Mouse (Mus musculus) MEL (cell line): ENCODE results near the gene Themis2. TPM values are rescaled to one million over a fixed set of nuclear protein-coding genes. Genes with fewer than 3 reads are reported as not detected.
A peak's percentile ranks its signal among the peaks of the same experiment; 100 is the strongest.

Experiments used
- DNase-seq: peaks from one replicate; pipeline ENCODE4 v3.0.0; 2011; ENCODE audit warnings: low read depth, low spot score
- H3K27ac ChIP-seq: 2 replicates; pipeline ENCODE4 v1.5.1; 2012; ENCODE audit warnings: low read depth, mild to moderate bottlenecking, control low read depth, low read length, moderate library complexity; ENCODE audit not compliant: control insufficient read depth
- H3K27me3 ChIP-seq, 2 experiments: fragments of 150-350 bp in 1 of 2; sonication (generic) in 1 of 2; 2 replicates each; pipeline ENCODE4 v1.6.1; 2012; ENCODE audit warnings: low read length in 2 of 2, mild to moderate bottlenecking in 2 of 2, improper control_type of control experiment in 1 of 2, moderate library complexity in 1 of 2; ENCODE audit not compliant: insufficient read depth in 2 of 2, control insufficient read depth in 1 of 2
- H3K36me3 ChIP-seq, 2 experiments: 2 replicates each; pipeline ENCODE4 v1.6.1; 2012 to 2014; ENCODE audit warnings: low read length in 2 of 2, improper control_type of control experiment in 1 of 2, inconsistent platforms in 1 of 2, mild to moderate bottlenecking in 1 of 2; ENCODE audit not compliant: insufficient read depth in 2 of 2, control insufficient read depth in 1 of 2
- H3K4me1 ChIP-seq, 2 experiments: fragments of 150-350 bp in 1 of 2; sonication (generic) in 1 of 2; 2 replicates each; pipeline ENCODE4 v1.6.1; 2012; ENCODE audit warnings: low read length in 2 of 2, improper control_type of control experiment in 1 of 2, mild to moderate bottlenecking in 1 of 2; ENCODE audit not compliant: insufficient read depth in 2 of 2, control insufficient read depth in 1 of 2
- H3K4me3 ChIP-seq, 2 experiments: fragments of 150-350 bp in 1 of 2; sonication (generic) in 1 of 2; 2 replicates each; pipeline ENCODE4 v1.5.1; 2012; ENCODE audit warnings: low read depth in 2 of 2, low read length in 2 of 2, mild to moderate bottlenecking in 2 of 2, moderate library complexity in 2 of 2, control low read depth in 1 of 2, improper control_type of control experiment in 1 of 2; ENCODE audit not compliant: control insufficient read depth in 1 of 2, insufficient read depth in 1 of 2
- H3K79me2 ChIP-seq: 2 replicates; pipeline ENCODE4 v1.6.1; 2012; ENCODE audit warnings: mild to moderate bottlenecking, low read length, moderate library complexity; ENCODE audit not compliant: control insufficient read depth, poor library complexity, insufficient read depth
- H3K9ac ChIP-seq: 2 replicates; pipeline ENCODE4 v1.6.1; 2012; ENCODE audit warnings: low read depth, mild to moderate bottlenecking, control low read depth, low read length, moderate library complexity; ENCODE audit not compliant: control insufficient read depth, poor library complexity, severe bottlenecking
- H3K9me3 ChIP-seq: fragments of 150-350 bp; sonication (generic); replicated peaks from 2 replicates; pipeline ENCODE4 v1.6.1; 2012; ENCODE audit warnings: mild to moderate bottlenecking, low read length, improper control_type of control experiment, moderate library complexity; ENCODE audit not compliant: insufficient read depth
- BHLHE40 ChIP-seq: IDR thresholded peaks from 2 replicates; pipeline ENCODE4 v1.6.1; 2012; ENCODE audit warnings: low read depth, mild to moderate bottlenecking, inconsistent platforms, low read length, improper control_type of control experiment, borderline replicate concordance
- CHD1 ChIP-seq: IDR thresholded peaks from 2 replicates; pipeline ENCODE4 v1.6.1; 2012; ENCODE audit warnings: low read depth, mild to moderate bottlenecking, inconsistent platforms, low read length, improper control_type of control experiment
- CHD2 ChIP-seq: IDR thresholded peaks from 2 replicates; pipeline ENCODE4 v1.6.1; 2011; ENCODE audit warnings: low read length, improper control_type of control experiment
- CTCF ChIP-seq, 3 experiments: IDR thresholded peaks in 2 of 3; conservative IDR thresholded peaks in 1 of 3; 2 replicates each; pipeline ENCODE4 v1.5.1; 2011 to 2012; ENCODE audit warnings: low read length in 3 of 3, low read depth in 2 of 3, mild to moderate bottlenecking in 2 of 3, improper control_type of control experiment in 1 of 3, inconsistent platforms in 1 of 3, mixed read lengths in 1 of 3, moderate library complexity in 1 of 3; ENCODE audit not compliant: control insufficient read depth in 1 of 3, insufficient read depth in 1 of 3, poor library complexity in 1 of 3, severe bottlenecking in 1 of 3
- E2F4 ChIP-seq: IDR thresholded peaks from 2 replicates; pipeline ENCODE4 v1.6.1; 2011; ENCODE audit warnings: low read depth, low read length, improper control_type of control experiment, borderline replicate concordance
- ELF1 ChIP-seq: IDR thresholded peaks from 2 replicates; pipeline ENCODE4 v1.6.1; 2014; ENCODE audit warnings: low read depth, mild to moderate bottlenecking, inconsistent platforms, low read length, improper control_type of control experiment, moderate library complexity
- EP300 ChIP-seq, 2 experiments: IDR thresholded peaks; 2 replicates each; pipeline ENCODE4 v1.6.1; 2011; ENCODE audit warnings: improper control_type of control experiment in 2 of 2, low read length in 2 of 2, low read depth in 1 of 2, mild to moderate bottlenecking in 1 of 2
- ETS1 ChIP-seq: IDR thresholded peaks from 2 replicates; pipeline ENCODE4 v1.6.1; 2012; ENCODE audit warnings: low read depth, mild to moderate bottlenecking, inconsistent platforms, low read length, improper control_type of control experiment, moderate library complexity
- GABPA ChIP-seq: IDR thresholded peaks from 2 replicates; pipeline ENCODE4 v1.6.1; 2012; ENCODE audit warnings: low read depth, mild to moderate bottlenecking, inconsistent platforms, low read length, improper control_type of control experiment, moderate library complexity
- GATA1 ChIP-seq: IDR thresholded peaks from 2 replicates; pipeline ENCODE4 v1.6.1; 2011; ENCODE audit warnings: low read depth, low read length, improper control_type of control experiment
- HCFC1 ChIP-seq: IDR thresholded peaks from 2 replicates; pipeline ENCODE4 v1.6.1; 2012; ENCODE audit warnings: low read depth, mild to moderate bottlenecking, inconsistent platforms, low read length, improper control_type of control experiment, moderate library complexity
- KAT2A ChIP-seq: conservative IDR thresholded peaks from 2 replicates; pipeline ENCODE4 v1.6.1; 2012; ENCODE audit warnings: low read depth, low read length, improper control_type of control experiment, inconsistent platforms
- MAFK ChIP-seq: IDR thresholded peaks from 2 replicates; pipeline ENCODE4 v1.6.1; 2011; ENCODE audit warnings: low read depth, mild to moderate bottlenecking, low read length, improper control_type of control experiment, borderline replicate concordance
- MAX ChIP-seq: IDR thresholded peaks from 2 replicates; pipeline ENCODE4 v1.6.1; 2011; ENCODE audit warnings: low read length, improper control_type of control experiment
- MAZ ChIP-seq: IDR thresholded peaks from 2 replicates; pipeline ENCODE4 v1.6.1; 2012; ENCODE audit warnings: low read depth, mild to moderate bottlenecking, inconsistent platforms, low read length, improper control_type of control experiment
- MXI1 ChIP-seq: IDR thresholded peaks from 2 replicates; pipeline ENCODE4 v1.6.1; 2011; ENCODE audit warnings: mild to moderate bottlenecking, low read depth, low read length, improper control_type of control experiment
- MYB ChIP-seq: IDR thresholded peaks from 2 replicates; pipeline ENCODE4 v1.6.1; 2011; ENCODE audit warnings: mild to moderate bottlenecking, low read depth, low read length, improper control_type of control experiment
- MYC ChIP-seq: IDR thresholded peaks from 2 replicates; pipeline ENCODE4 v1.6.1; 2011; ENCODE audit warnings: low read depth, mild to moderate bottlenecking, low read length, improper control_type of control experiment, moderate library complexity
- NELFE ChIP-seq: IDR thresholded peaks from 2 replicates; pipeline ENCODE4 v1.6.1; 2011; ENCODE audit warnings: low read depth, low read length, improper control_type of control experiment
- NRF1 ChIP-seq: IDR thresholded peaks from 2 replicates; pipeline ENCODE4 v1.6.1; 2014; ENCODE audit warnings: low read depth, mild to moderate bottlenecking, inconsistent platforms, low read length, improper control_type of control experiment, moderate library complexity; ENCODE audit not compliant: poor library complexity, insufficient read depth, severe bottlenecking
- POLR2A ChIP-seq, 2 experiments: IDR thresholded peaks; 2 replicates each; pipeline ENCODE4 v1.6.1; 2011 to 2012; ENCODE audit warnings: low read length in 2 of 2, mild to moderate bottlenecking in 2 of 2, control low read depth in 1 of 2, improper control_type of control experiment in 1 of 2, low read depth in 1 of 2, moderate library complexity in 1 of 2; ENCODE audit not compliant: control insufficient read depth in 1 of 2, insufficient read depth in 1 of 2, poor library complexity in 1 of 2
- POLR2AphosphoS2 ChIP-seq: IDR thresholded peaks from 2 replicates; pipeline ENCODE4 v1.6.1; 2011; ENCODE audit warnings: low read length, improper control_type of control experiment
- POLR2AphosphoS5 ChIP-seq: IDR thresholded peaks from 2 replicates; pipeline ENCODE4 v1.6.1; 2012; ENCODE audit warnings: low read depth, borderline replicate concordance, mild to moderate bottlenecking, inconsistent platforms, low read length, moderate library complexity, mixed read lengths
- RAD21 ChIP-seq: IDR thresholded peaks from 2 replicates; pipeline ENCODE4 v1.6.1; 2011; ENCODE audit warnings: mild to moderate bottlenecking, low read depth, low read length, improper control_type of control experiment
- RCOR1 ChIP-seq: IDR thresholded peaks from 2 replicates; pipeline ENCODE4 v1.6.1; 2012; ENCODE audit warnings: low read depth, mild to moderate bottlenecking, inconsistent platforms, low read length, improper control_type of control experiment
- SIN3A ChIP-seq: IDR thresholded peaks from 2 replicates; pipeline ENCODE4 v1.6.1; 2012; ENCODE audit warnings: low read length, improper control_type of control experiment, inconsistent platforms
- SMC3 ChIP-seq: IDR thresholded peaks from 2 replicates; pipeline ENCODE4 v1.6.1; 2011; ENCODE audit warnings: low read depth, low read length, improper control_type of control experiment
- TAL1 ChIP-seq: IDR thresholded peaks from 2 replicates; pipeline ENCODE4 v1.6.1; 2012; ENCODE audit warnings: mild to moderate bottlenecking, inconsistent platforms, low read length, moderate library complexity, mixed read lengths
- TCF12 ChIP-seq: IDR thresholded peaks from 2 replicates; pipeline ENCODE4 v1.6.1; 2014; ENCODE audit warnings: low read depth, mild to moderate bottlenecking, inconsistent platforms, low read length, improper control_type of control experiment, moderate library complexity
- UBTF ChIP-seq: IDR thresholded peaks from 2 replicates; pipeline ENCODE4 v1.6.1; 2012; ENCODE audit warnings: low read depth, mild to moderate bottlenecking, inconsistent platforms, low read length, improper control_type of control experiment, moderate library complexity, borderline replicate concordance; ENCODE audit not compliant: insufficient read depth
- USF1 ChIP-seq: IDR thresholded peaks from 2 replicates; pipeline ENCODE4 v1.6.1; 2014; ENCODE audit warnings: low read depth, mild to moderate bottlenecking, inconsistent platforms, low read length, improper control_type of control experiment, moderate library complexity
- USF2 ChIP-seq, 2 experiments: IDR thresholded peaks; 2 replicates each; pipeline ENCODE4 v1.6.1; 2011 to 2012; ENCODE audit warnings: improper control_type of control experiment in 2 of 2, low read length in 2 of 2, borderline replicate concordance in 1 of 2, inconsistent platforms in 1 of 2, low read depth in 1 of 2, mild to moderate bottlenecking in 1 of 2; ENCODE audit not compliant: insufficient read depth in 1 of 2
- ZC3H11A ChIP-seq: IDR thresholded peaks from 2 replicates; pipeline ENCODE4 v1.6.1; 2012; ENCODE audit warnings: low read depth, mild to moderate bottlenecking, inconsistent platforms, low read length, improper control_type of control experiment
- ZKSCAN1 ChIP-seq: IDR thresholded peaks from 2 replicates; pipeline ENCODE4 v1.6.1; 2012; ENCODE audit warnings: low read depth, mild to moderate bottlenecking, inconsistent platforms, low read length, improper control_type of control experiment, moderate library complexity
- ZMIZ1 ChIP-seq: IDR thresholded peaks from 2 replicates; pipeline ENCODE4 v1.6.1; 2012; ENCODE audit warnings: low read depth, mild to moderate bottlenecking, inconsistent platforms, low read length, improper control_type of control experiment, moderate library complexity
- ZNF384 ChIP-seq: IDR thresholded peaks from 2 replicates; pipeline ENCODE4 v1.6.1; 2012; ENCODE audit warnings: low read depth, mild to moderate bottlenecking, inconsistent platforms, low read length, improper control_type of control experiment
- polyA plus RNA-seq, 2 experiments: library from polyadenylated mRNA; stranded (reverse) in 1 of 2; unstranded in 1 of 2; fragments of >175 nt in 1 of 2; fragments of >200 nt in 1 of 2; gene quantifications; 2 replicates each; pipeline versions ENCODE4 v1.2.1 to v1.2.4; 2012; ENCODE audit warnings: low replicate concordance in 2 of 2, low read depth in 1 of 2; ENCODE audit not compliant: insufficient read length in 2 of 2, insufficient read depth in 1 of 2, missing spikeins in 1 of 2
- total RNA-seq: library from RNA; depleted of rRNA; stranded (reverse); fragments of 300-350 nt; gene quantifications from 2 replicates; pipeline ENCODE4 v1.2.3, GENCODE M21; 2012

Gene Themis2
- total and polyA plus RNA-seq, 3 experiments, result 1.0 to 2.6 TPM; not detected in 1

DNA sequence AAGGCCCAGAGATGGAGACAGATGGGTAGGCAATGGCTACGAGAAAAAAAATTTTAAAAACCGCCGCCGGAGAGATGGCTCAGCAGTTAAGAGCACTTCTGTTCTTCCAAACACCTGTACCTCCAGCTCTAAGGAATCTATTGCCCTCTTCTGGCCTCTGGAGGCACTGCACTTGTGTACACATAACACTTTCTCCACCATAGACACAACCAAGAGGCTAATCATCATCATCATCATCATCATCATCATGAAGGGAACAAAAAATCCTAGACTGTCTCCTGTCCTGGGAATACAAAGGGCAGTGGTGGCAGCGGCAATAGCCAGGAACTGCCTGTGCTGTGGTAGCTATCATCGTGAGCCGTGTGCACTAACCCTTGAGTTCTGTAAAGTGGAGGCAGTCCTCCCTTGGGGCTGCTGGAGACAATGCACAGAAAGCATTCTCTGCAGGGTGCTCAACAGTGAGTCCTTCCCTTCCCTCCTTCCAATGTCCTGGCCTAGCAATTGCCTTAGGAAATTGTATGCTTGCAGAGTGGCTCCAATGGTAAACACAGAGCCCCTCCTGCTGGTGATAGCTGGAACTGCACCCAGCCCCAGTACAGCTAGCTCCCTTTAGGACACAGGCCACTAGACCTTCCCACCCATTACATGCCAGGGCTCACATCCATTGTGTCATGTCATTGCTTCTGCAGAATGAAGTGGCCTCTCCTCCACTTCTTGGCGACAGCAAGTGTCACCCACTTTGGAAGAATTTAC lies 27.6 kb upstream of the Themis2 start:
- DNase-seq, result peak; percentile 86
- H3K27ac ChIP-seq, result no peak overlapping the region
- H3K27me3 ChIP-seq, result no peaks in the 10 kb centered on the region
- H3K4me1 ChIP-seq, result no peaks in the 10 kb centered on the region
- H3K79me2 ChIP-seq, result no peaks in the 10 kb centered on the region
- H3K9ac ChIP-seq, result no peak overlapping the region
- H3K9me3 ChIP-seq, result no peaks in the 10 kb centered on the region
- H3K4me3 ChIP-seq, result no peak overlapping the region
- no peaks in the 10 kb centered on the region; a peak in 2 of 4 replicates for H3K36me3 ChIP-seq
- no peak for TF ChIP-seq POLR2AphosphoS2
- no peak for TF ChIP-seq TAL1
- no peak for TF ChIP-seq NELFE
- peak; percentile 96 for TF ChIP-seq RAD21
- 0 out of 2 replicates have a peak, but pooled peaks have one; percentile 7 for TF ChIP-seq GATA1
- TF ChIP-seq MYB, result no peak
- TF ChIP-seq EP300 (IDR thresholded peaks at IDR 0.05; ENCODE audit: low read depth in 1 of 2, low read length in 2 of 2), result 0 out of 4 replicates have a peak, but pooled peaks of 1 of the 2 experiments have one; percentile 13
- TF ChIP-seq MXI1, result no peak
- TF ChIP-seq CTCF (IDR thresholded peaks at IDR 0.05 in 2 of 3, conservative IDR thresholded peaks at IDR 0.05 in 1 of 3; ENCODE audit: control insufficient read depth in 1 of 3, insufficient read depth in 1 of 3, low read depth in 2 of 3, low read length in 3 of 3, poor library complexity in 1 of 3, severe bottlenecking in 1 of 3), result peak; percentile 94 to 99 (median 95)
- TF ChIP-seq MAZ, result no peak
- peak; percentile 26; the same call in 1 of the 2 replicates for TF ChIP-seq RCOR1
- TF ChIP-seq MAX, result no peak
- TF ChIP-seq ZKSCAN1, result no peak
- TF ChIP-seq POLR2A (IDR thresholded peaks at IDR 0.05; ENCODE audit: control insufficient read depth in 1 of 2, insufficient read depth in 1 of 2, low read depth in 1 of 2, low read length in 2 of 2, poor library complexity in 1 of 2), result no peak
- peak; percentile 66; the same call in 1 of the 2 replicates for TF ChIP-seq MYC
- no peak for TF ChIP-seq CHD1
- TF ChIP-seq KAT2A, result no peak
- TF ChIP-seq TCF12, result peak; percentile 25; the same call in 1 of the 2 replicates
- TF ChIP-seq UBTF, result no peak
- peak; percentile 64 for TF ChIP-seq SIN3A
- no peak for TF ChIP-seq GABPA
- peak; percentile 93 for TF ChIP-seq SMC3
- peak; percentile 80 for TF ChIP-seq ZNF384
- TF ChIP-seq BHLHE40, result no peak
- peak; percentile 40 for TF ChIP-seq HCFC1
- TF ChIP-seq MAFK, result 0 out of 2 replicates have a peak, but pooled peaks have one; percentile 8
- TF ChIP-seq ZC3H11A, result peak; percentile 96
- no peak for TF ChIP-seq ZMIZ1
- no peak for TF ChIP-seq ETS1
- TF ChIP-seq CHD2, result no peak
- TF ChIP-seq USF1, result no peak
- no peak for TF ChIP-seq POLR2AphosphoS5
- TF ChIP-seq E2F4, result no peak
- no peak for TF ChIP-seq NRF1
- no peak for TF ChIP-seq ELF1
- no peak for TF ChIP-seq USF2 (IDR thresholded peaks at IDR 0.05; ENCODE audit: borderline replicate concordance in 1 of 2, insufficient read depth in 1 of 2, low read depth in 1 of 2, low read length in 2 of 2)
